Mouse (Mus musculus): ENCODE results near the gene Nat8f2. TPM values are rescaled to one million over a fixed set of nuclear protein-coding genes. Genes with fewer than 3 reads are reported as not detected.
"Not testable (repeated sequence)": the region's sequence is repeated elsewhere in the genome, so short reads cannot be mapped to it uniquely, and the experiment has no call there.

Nat8f2 gene
- polyA plus RNA-seq, 1 experiment from 2014 or later: not detected

DNA sequence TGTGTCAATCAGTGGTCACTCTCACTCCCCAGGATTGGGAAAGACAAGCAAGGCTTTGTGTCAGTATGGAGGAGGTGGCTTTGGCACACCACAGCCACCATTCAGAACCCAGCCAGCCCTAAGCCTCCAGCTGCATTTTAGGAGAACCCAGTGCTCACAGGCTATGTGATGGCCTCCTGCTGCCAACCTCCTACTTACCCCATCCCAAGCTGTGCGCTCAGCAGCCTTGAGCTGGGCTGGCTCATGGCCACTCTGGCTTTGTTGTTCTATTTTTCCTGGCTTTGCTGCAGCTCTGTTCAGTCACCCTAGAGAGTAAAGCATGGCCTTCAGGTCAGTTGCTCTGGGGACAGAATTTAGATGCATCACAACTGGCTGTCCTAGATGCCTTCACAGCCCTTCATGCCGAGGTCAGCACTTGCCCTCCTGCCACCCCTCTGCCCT is 38.0 kb upstream of the Nat8f2 start:
- not testable (repeated sequence) for H3K9ac ChIP-seq (replicated peaks; ENCODE audit: low read depth, low read length); H3K27me3 ChIP-seq (ENCODE audit: control insufficient read depth, insufficient read depth, low read length); H3K27ac ChIP-seq (ENCODE audit: low read length); ATAC-seq (ENCODE audit: insufficient number of reproducible peaks, insufficient read depth, low FRiP score, low read depth); H3K4me3 ChIP-seq (ENCODE audit: low read depth, low read length); H3K4me1 ChIP-seq (ENCODE audit: control insufficient read depth, insufficient read depth, low read length); H3K36me3 ChIP-seq (ENCODE audit: control insufficient read depth, insufficient read depth, low read length); H3K4me2 ChIP-seq (replicated peaks; ENCODE audit: low read depth, low read length); H3K9me3 ChIP-seq (ENCODE audit: control insufficient read depth, low read depth, low read length)
- 68% methylated on average over 2 of the region's 2 CpGs for WGBS

DNA sequence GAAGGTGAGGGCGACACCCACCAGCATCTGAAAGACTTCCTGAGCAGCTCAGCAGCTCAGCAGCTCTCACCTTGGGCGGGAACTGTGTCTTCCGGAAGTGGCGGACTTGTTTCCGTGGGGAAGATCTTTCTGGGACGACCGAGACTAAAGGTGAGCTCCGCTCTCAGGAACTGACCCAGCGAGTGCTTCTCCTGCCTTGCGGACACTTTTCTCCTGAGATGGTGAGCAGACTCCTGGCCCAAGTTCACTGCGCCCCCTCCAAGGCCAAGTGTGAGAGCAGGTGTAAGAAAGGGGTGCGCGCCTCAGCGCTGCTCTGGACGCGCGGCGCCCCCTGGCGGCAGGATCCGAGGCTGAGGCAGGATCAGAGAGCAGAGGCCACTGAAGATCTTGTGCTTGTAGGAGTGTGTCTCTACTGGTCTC is 35.7 kb upstream of the Nat8f2 start, which contains the start of gene Nat8f4:
Nat8f4 (minus strand) TSS at position 243 of the 420 bp plus-strand sequence.
- H3K36me3 ChIP-seq (ENCODE audit: control insufficient read depth, insufficient read depth, low read length); H3K9ac ChIP-seq (replicated peaks; ENCODE audit: low read depth, low read length); H3K9me3 ChIP-seq (ENCODE audit: control insufficient read depth, low read depth, low read length); H3K27ac ChIP-seq (ENCODE audit: low read length); H3K4me1 ChIP-seq (ENCODE audit: control insufficient read depth, insufficient read depth, low read length); H3K27me3 ChIP-seq (ENCODE audit: control insufficient read depth, insufficient read depth, low read length): not testable (repeated sequence)
- ATAC-seq (ENCODE audit: insufficient number of reproducible peaks, insufficient read depth, low FRiP score, low read depth): peak; percentile 81
- Histone ChIP-seq H3K4me3 (ENCODE audit: low read depth, low read length) (peak within 1 kb of the TSS; percentile 12; the same call in 1 of the 2 replicates), H3K4me2 (replicated peaks; ENCODE audit: low read depth, low read length) (peak within 1 kb of the TSS; percentile 22; the same call in 1 of the 2 replicates)
- 16% methylated on average over 20 of the region's 20 CpGs for WGBS

- no peak overlapping the region for H3K4me2 ChIP-seq (replicated peaks; ENCODE audit: low read depth, low read length)
- no peaks in the 10 kb centered on the region for H3K27me3 ChIP-seq (ENCODE audit: control insufficient read depth, insufficient read depth, low read length)
- no peaks in the 10 kb centered on the region for H3K4me1 ChIP-seq (ENCODE audit: control insufficient read depth, insufficient read depth, low read length)
- no peak overlapping the region for H3K4me3 ChIP-seq (ENCODE audit: low read depth, low read length)
- no peaks in the 10 kb centered on the region for H3K9me3 ChIP-seq (ENCODE audit: control insufficient read depth, low read depth, low read length)
- H3K36me3 ChIP-seq (ENCODE audit: control insufficient read depth, insufficient read depth, low read length): no peaks in the 10 kb centered on the region
- H3K9ac ChIP-seq (replicated peaks; ENCODE audit: low read depth, low read length): no peak overlapping the region
- H3K27ac ChIP-seq (ENCODE audit: low read length): no peak overlapping the region
- no peak for ATAC-seq (ENCODE audit: insufficient number of reproducible peaks, insufficient read depth, low FRiP score, low read depth)
- WGBS: 90% methylated on average over 2 of the region's 2 CpGs
Observed at GRCm38 (mm10) chr6:85902303-85902702, 33.3 kb upstream of the Nat8f2 start.

DNA sequence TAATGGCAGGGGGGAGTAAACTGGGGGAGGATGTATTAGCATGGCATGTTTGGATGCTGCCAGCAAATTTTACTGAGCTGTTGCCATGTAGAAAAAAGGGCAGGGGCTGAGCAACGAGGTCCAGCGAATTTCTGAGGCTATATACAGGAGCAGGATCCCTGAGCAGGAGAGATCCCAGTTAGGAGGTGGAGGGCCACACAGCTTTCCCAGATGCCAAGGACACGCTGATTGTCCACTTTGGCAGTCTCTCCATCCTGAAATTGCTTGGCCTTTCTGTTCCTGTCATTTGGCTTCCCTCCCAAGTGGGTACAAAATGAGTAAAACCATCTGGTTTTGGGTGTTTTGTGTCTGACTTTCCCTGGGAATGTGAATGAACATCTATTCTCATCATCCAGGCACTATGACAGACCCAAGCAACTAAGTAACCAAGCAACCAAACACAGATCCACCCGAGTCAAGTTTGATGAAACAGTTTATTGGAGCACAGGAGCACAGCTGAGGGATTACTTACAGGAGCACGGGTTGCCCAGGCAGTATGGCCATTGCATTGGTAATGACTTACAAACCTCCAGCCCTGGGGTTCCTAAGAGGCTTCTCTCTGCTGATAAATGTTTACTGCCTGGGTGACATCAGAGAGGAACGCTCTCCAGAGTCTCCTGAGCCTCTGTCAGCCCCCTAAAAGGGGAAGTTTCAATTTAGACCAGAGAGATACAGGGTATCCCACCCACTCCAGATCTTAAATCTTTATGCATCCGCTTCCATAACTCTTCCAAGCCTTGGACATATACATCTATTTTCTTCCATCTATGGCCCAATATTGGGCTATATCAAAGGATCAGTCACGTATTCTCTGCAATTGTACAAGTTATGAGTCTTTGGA is 29.9 kb upstream of the Nat8f2 start:
- H3K9me3 ChIP-seq (ENCODE audit: control insufficient read depth, low read depth, low read length); H3K36me3 ChIP-seq (ENCODE audit: control insufficient read depth, insufficient read depth, low read length); H3K9ac ChIP-seq (replicated peaks; ENCODE audit: low read depth, low read length); H3K4me3 ChIP-seq (ENCODE audit: low read depth, low read length); H3K27me3 ChIP-seq (ENCODE audit: control insufficient read depth, insufficient read depth, low read length); H3K4me2 ChIP-seq (replicated peaks; ENCODE audit: low read depth, low read length); ATAC-seq (ENCODE audit: insufficient number of reproducible peaks, insufficient read depth, low FRiP score, low read depth); H3K27ac ChIP-seq (ENCODE audit: low read length); H3K4me1 ChIP-seq (ENCODE audit: control insufficient read depth, insufficient read depth, low read length): not testable (repeated sequence)
- 72% methylated on average over 6 of the region's 8 CpGs for WGBS

DNA sequence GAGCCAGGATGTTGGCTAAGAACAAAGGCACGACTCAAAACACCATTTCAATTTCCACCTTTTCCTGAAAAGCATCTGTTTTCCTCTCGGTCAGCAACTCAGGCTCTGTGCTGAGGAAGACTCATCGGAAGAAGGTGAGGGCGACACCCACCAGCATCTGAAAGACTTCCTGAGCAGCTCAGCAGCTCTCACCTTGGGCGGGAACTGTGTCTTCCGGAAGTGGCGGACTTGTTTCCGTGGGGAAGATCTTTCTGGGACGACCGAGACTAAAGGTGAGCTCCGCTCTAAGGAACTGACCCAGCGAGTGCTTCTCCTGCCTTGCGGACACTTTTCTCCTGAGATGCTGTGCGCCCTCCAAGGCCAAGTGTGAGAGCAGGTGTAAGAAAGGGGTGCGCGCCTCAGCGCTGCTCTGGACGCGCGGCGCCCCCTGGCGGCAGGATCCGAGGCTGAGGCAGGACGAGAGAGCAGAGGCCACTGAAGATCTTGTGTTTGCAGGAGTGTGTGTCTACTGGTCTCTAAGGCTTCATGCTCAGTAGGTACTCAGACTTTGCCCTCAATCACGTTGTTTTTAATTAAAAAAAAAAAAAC is 26.2 kb upstream of the Nat8f2 start:
- H3K36me3 ChIP-seq (ENCODE audit: control insufficient read depth, insufficient read depth, low read length); H3K9me3 ChIP-seq (ENCODE audit: control insufficient read depth, low read depth, low read length); H3K9ac ChIP-seq (replicated peaks; ENCODE audit: low read depth, low read length); ATAC-seq (ENCODE audit: insufficient number of reproducible peaks, insufficient read depth, low FRiP score, low read depth); H3K4me3 ChIP-seq (ENCODE audit: low read depth, low read length); H3K4me1 ChIP-seq (ENCODE audit: control insufficient read depth, insufficient read depth, low read length); H3K27ac ChIP-seq (ENCODE audit: low read length); H3K27me3 ChIP-seq (ENCODE audit: control insufficient read depth, insufficient read depth, low read length); H3K4me2 ChIP-seq (replicated peaks; ENCODE audit: low read depth, low read length): not testable (repeated sequence)
- WGBS: 78% methylated on average over 25 of the region's 25 CpGs

DNA sequence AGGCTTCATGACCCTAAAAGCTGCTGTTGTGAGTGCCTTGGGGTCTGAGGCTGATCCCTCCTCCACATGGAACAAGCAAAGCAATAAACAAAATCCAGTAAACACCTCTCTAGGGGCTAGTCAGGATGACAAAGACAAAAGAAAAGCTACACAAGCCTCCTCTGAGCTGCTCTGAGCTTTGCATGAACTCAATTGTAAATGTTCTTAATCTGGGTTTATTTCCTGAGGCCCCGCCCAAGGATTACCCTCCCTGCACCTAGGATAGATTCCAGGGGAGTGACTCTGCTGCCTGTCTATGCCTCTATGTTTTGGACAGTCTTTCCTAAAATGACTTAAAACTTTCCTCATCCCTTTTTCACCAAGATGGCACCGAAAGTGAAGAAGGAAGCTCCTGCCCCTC is 20.0 kb upstream of the Nat8f2 start:
- H3K4me1 ChIP-seq (ENCODE audit: control insufficient read depth, insufficient read depth, low read length): no peaks in the 10 kb centered on the region
- H3K36me3 ChIP-seq (ENCODE audit: control insufficient read depth, insufficient read depth, low read length): no peaks in the 10 kb centered on the region
- ATAC-seq (ENCODE audit: insufficient number of reproducible peaks, insufficient read depth, low FRiP score, low read depth): no peak
- no peak overlapping the region for H3K27ac ChIP-seq (ENCODE audit: low read length)
- no peaks in the 10 kb centered on the region for H3K27me3 ChIP-seq (ENCODE audit: control insufficient read depth, insufficient read depth, low read length)
- peaks cover 3% of the 10 kb centered on the region; the same call in 1 of the 2 replicates for H3K9me3 ChIP-seq (ENCODE audit: control insufficient read depth, low read depth, low read length)
- H3K4me3 ChIP-seq (ENCODE audit: low read depth, low read length): no peak overlapping the region
- H3K4me2 ChIP-seq (replicated peaks; ENCODE audit: low read depth, low read length): no peak overlapping the region
- WGBS: 92% methylated on average over 2 of the region's 2 CpGs
- no peak overlapping the region for H3K9ac ChIP-seq (replicated peaks; ENCODE audit: low read depth, low read length)

- H3K4me1 ChIP-seq (ENCODE audit: control insufficient read depth, insufficient read depth, low read length): no peaks in the 10 kb centered on the region
- no peak for ATAC-seq (ENCODE audit: insufficient number of reproducible peaks, insufficient read depth, low FRiP score, low read depth)
- WGBS: 88% methylated on average over 1 of the region's 1 CpGs
Observed at GRCm38 (mm10) chr6:85884311-85884710, 15.4 kb upstream of the Nat8f2 start.

DNA sequence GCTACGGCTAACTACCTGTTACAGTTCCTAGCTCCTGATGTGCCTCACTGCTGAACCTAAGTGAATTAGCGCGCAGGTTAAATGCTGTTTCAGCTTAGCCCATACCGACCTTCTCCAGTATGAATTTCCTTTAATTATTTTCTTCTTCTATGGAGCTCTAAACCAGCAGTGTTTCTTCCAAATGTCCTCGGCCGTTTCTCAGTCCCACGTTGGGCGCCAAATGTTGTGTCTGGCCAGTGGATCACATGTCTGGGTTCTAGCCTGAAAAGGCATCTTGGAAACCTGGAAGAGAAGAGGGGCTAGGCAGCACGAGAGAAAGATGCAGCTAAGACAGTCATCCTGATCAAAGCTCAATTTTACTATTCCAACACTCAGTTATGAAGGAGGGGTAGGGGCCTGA is 14.3 kb upstream of the Nat8f2 start:
- H3K27me3 ChIP-seq (ENCODE audit: control insufficient read depth, insufficient read depth, low read length); H3K4me2 ChIP-seq (replicated peaks; ENCODE audit: low read depth, low read length); ATAC-seq (ENCODE audit: insufficient number of reproducible peaks, insufficient read depth, low FRiP score, low read depth); H3K36me3 ChIP-seq (ENCODE audit: control insufficient read depth, insufficient read depth, low read length); H3K27ac ChIP-seq (ENCODE audit: low read length); H3K4me3 ChIP-seq (ENCODE audit: low read depth, low read length); H3K4me1 ChIP-seq (ENCODE audit: control insufficient read depth, insufficient read depth, low read length); H3K9ac ChIP-seq (replicated peaks; ENCODE audit: low read depth, low read length): not testable (repeated sequence)
- peaks cover 12% of the 10 kb centered on the region; the same call in 1 of the 2 replicates for H3K9me3 ChIP-seq (ENCODE audit: control insufficient read depth, low read depth, low read length)
- 92% methylated on average over 9 of the region's 9 CpGs for WGBS

More at GRCm38 (mm10) chr6:85884311-85884710, 15.4 kb upstream of the Nat8f2 start:
- H3K4me2 ChIP-seq (replicated peaks; ENCODE audit: low read depth, low read length): no peak overlapping the region
- H3K27ac ChIP-seq (ENCODE audit: low read length): no peak overlapping the region
- H3K4me3 ChIP-seq (ENCODE audit: low read depth, low read length): no peak overlapping the region
- no peaks in the 10 kb centered on the region for H3K36me3 ChIP-seq (ENCODE audit: control insufficient read depth, insufficient read depth, low read length)
- H3K9me3 ChIP-seq (ENCODE audit: control insufficient read depth, low read depth, low read length): peaks cover 12% of the 10 kb centered on the region; the same call in 1 of the 2 replicates
- H3K27me3 ChIP-seq (ENCODE audit: control insufficient read depth, insufficient read depth, low read length): no peaks in the 10 kb centered on the region
- no peak overlapping the region for H3K9ac ChIP-seq (replicated peaks; ENCODE audit: low read depth, low read length)
